Mouse (Mus musculus): ENCODE data around the gene Il23r.
"Not testable (repeated sequence)": the region's sequence is repeated elsewhere in the genome, so short reads cannot be mapped to it uniquely, and the experiment has no call there.

Gene Il23r

DNA sequence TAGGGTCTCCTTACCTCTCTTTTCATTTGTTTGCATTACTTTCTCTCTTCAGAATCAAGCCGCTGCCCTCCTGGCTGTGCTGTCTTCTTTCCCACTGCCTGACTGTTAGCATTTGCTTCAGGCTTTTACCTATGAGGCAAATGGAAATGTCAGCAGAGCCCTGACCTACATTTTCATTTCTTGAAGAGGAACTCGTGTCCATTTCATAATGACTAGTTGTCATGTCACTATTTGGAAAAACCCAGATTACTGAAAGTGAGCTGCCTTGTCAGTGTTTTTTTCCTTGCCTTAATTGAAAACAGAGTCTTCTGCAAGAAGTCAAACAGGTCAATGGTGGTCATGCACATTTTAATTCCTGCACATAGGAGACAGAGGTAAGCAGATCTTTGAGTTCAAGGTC lies at the start of gene Il23r:
Gene Il23r (minus strand): TSS at position 101 of the 400 bp plus-strand sequence.
- no peak for DNase-seq (ENCODE audit: low spot score in 2 of 2)

DNA sequence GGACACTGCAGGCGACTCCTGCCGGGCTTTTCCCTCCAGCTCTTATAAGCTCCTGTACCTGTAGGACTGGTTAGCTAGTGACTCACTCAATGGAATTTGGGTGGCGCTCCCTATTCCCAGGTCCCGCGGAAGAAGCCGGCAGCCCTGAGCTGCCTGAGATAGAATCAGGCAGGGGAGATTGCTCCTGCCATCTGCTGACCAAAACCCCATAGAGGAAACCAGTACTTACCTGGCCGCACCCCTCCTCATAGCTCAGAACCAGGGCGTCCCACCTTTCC lies 44.1 kb upstream of the Il23r start, which contains the start of gene Tacstd2:
Gene Tacstd2 (minus strand): TSS at position 20 of the 278 bp plus-strand sequence.
- DNase-seq (ENCODE audit: low spot score in 2 of 2) = no peak

DNA sequence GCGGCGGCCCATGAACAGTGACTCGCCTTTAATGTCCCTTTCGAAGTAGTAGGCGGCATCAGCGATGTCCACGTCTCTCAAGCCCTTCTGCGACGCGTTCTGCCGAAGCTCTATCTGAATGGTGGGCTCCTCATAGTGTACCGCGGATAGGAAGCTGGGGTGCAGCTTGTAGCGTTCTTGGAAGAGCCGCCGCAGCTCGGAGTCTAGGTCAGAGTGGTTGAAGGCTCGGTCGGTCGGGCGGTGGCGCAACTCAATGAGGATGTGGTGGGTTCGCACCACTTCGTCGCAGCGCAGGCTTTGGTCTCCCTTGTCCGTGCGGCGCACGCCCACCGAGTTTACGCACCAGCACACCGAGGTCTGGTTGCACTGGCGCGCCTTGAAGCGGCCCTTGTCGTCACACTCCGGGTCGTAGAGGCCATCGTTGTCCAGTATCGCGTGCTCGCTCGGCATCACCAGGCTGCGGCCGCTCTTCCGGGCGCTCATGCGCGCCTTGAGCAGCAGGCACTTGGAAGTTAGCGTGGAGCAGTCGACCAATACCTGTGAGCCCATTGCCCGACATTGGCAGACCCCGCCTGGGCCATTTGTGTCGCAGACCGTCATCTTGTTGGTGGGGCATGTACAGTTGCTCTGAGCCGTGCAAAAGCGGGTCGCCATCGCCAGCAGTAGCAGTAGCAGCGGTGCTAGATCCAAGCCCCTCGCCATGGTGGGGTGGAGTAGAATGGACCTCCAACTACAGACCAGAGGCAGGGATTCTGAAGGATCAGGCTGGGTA lies 43.5 kb upstream of the Il23r start:
- no peak for DNase-seq (ENCODE audit: low spot score in 2 of 2)

DNA sequence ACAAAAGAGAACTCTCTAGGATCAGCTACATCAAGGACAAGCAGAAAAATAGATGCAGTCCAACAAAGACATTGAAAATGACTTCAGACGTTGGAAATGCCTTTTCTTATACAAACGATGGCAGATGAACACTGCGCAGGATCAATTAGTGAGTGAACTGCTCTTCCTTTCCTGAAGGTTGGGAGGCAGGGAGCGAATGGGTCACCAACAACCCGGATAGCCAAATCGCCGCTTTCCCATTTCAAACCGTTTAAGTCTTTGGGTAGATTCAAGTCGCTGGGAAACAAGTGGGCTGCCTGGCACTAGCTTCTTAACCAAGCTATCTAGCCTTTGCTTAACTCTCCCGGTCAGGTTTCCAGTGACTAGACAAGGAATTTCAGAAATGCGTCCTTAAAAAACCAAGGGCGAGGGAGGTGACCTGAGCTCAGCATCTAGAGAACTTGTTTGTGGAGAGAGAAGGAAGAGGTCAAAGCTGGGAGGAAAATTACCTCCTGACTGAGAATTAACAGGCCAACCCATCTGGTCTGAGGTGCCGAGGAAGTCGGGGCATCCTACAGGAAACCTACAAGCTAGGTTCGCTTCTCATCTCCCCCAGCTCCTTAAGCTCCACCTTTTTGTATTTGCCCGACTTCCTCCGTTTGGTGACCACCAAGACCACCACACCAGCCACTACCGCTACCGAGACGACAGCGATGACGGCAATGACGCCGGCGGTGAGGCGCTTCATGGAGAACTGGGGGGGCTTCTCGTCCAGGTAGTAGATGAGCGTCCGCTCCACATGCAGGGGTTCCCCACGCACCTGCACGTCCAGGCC lies 42.7 kb upstream of the Il23r start:
- no peak for DNase-seq (ENCODE audit: low spot score in 2 of 2)

DNA sequence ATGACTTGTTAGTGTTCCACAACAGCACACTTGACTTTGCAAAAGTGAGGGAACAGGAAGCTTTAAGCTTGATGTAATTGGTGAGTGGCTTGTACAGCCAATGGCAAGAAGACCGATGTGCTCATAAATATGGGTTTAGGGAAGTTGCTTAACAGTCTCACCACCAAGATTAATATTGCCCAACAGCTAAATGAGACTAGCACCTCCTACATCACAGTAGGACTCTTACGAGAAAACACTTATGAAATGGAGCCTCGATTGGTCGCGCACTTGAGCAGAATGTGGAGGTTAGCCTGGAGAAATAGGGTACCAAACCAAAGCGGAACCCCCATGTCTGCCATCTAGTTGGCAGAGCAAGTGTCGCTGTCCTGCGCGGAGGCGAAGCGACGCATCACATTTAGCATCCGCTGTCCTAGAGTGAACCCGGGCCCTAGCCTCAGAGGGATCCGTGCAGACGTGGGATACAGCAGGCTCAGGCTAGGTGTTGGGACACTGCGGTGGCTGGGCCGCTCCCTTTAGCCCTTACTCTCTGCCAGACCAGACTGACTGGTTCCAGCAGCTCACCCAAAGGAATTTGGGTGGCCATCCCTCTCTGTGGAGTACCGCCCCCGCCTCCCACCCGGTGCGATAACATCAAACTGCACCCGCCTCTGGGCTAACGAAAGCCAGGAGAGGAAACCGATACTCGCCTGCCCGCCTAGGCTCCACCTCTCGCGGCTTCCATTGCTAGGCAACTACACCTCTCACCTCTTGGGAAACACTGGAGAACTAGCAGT lies 41.2 kb upstream of the Il23r start:
- no peak for DNase-seq (ENCODE audit: low spot score in 2 of 2)

DNA sequence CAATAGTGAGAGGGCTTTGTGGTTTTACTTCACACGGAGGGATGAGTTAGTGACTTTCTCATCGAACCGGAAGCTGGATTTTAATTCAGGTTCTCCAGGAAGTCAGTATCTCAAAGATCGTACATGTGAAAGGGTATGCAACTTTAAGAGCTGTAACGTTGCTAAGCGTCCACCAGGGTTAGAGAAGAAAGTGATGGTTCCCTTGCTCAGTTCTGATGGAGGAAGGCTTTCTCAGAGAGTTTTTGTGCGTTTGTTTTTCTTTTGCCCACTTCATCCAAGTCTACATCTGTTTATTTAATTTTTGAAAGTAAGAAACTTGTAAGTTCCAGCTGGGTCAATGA lies 40.1 kb upstream of the Il23r start:
- no peak for DNase-seq (ENCODE audit: low spot score in 2 of 2)

DNA sequence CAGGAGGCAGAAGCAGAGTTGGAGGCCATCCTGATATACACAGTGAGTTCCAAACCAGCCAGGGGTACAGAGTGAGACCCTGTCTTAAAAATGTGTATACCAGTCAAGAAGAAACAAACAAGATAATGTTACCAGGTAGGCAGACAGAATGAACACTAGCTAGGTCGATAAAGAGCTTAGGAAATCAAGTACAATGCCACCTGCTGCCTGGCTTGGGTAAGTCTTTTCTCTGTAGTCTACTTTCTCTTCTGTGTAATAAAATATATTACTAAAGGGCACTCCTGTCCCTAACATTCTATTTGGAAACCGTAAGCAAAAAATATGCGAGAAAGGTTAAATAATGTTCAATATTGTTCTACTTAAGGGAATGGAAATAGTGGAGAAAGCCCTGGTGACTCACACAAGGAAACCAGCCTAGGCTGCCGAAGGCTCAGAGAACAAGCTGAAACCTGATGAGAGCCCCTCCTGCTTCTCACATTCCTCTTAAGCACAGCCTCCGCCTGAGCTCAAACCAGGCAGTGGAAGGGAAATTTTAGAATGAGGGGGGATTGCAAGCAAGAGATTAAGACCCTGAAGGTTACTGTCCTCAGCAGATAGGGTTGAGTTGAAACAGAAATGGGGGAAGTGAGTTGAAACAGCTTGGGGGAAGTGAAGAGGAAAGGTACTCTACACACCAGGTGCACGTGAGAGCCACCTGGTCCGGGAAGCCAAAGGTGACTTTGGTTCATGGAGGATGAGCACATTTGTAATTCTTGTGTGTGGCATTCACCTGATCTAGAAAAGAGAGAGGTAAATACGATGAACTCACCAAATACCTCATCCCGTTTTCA lies 39.6 kb upstream of the Il23r start:
- no peak for DNase-seq (ENCODE audit: low spot score in 2 of 2)

DNA sequence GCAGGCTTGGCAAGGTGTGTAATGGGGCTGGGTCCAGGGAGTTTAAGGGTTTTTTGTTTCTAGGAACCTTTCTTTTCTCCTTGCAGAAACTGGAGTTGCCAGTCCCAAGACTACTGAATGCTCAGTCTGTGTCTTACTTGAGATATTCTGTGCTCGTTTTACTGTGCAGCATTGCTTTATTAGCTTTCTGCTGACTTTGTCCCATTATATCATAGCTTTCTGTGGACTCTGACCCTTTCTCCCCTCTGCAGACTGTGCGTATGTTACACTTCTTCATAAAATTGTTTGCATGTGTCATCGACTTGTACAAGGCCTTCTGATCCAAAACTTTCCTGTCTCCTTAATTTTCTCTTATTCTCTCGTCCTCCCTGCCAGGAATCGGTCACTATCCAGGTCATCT lies 34.7 kb upstream of the Il23r start:
- DNase-seq (ENCODE audit: low spot score in 2 of 2) = no peak

DNA sequence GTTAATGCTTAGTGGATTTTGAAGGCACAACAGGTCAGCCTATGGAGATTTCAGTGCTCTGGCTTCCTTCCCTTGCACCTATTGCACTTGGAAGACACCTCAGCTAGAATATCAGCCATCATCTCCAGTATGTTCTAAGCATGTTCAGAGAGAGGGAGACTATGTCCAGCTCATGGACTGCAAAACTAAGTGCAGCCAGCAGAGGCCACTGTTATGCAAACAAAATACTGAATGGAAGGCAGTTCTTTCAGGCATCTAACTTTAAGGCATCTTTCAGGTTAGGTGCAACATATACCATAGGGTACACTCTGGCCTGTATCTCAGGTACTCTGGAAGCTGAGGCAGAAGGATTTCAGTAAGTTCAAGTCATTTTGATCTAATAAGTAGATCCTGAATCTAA lies 19.1 kb upstream of the Il23r start:
- DNase-seq (ENCODE audit: low spot score in 2 of 2) = peak in 1 of 2 experiments; percentile 60

DNA sequence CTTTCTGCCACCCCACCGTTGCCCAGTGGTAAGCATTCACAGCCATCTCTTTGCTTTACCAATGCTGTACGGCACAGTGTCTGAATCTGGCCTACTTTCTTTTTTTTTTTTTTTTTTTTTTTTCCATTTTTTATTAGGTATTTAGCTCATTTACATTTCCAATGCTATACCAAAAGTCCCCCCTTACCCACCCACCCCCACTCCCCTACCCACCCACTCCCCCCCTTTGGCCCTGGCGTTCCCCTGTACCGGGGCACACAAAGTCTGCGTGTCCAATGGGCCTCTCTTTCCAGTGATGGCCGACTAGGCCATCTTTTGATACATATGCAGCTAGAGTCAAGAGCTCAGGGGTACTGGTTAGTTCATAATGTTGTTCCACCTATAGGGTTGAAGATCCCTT lies 10.3 kb upstream of the Il23r start:
- not testable (repeated sequence) for DNase-seq (ENCODE audit: low spot score in 2 of 2)

DNA sequence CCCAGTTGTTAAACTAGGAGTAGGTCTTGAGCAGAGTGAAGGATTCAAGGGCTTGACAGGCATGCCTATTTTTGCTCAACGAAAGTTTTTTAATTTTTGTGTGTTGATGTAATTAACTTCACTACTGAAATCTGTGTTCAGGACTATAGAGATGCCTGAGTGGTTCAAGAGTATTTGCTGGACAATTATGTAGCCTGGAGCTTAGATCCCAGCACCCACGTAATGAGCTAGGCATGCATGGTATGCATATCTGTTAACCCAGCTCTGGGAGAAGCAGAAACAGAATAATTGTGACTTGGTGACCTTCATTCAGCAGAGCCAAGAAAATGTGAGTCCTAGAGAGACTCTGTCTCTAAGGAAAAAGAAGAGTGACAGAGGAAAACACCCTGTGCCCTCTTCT lies 10.6 kb downstream of the Il23r start:
- DNase-seq (ENCODE audit: low spot score in 2 of 2) = no peak

DNA sequence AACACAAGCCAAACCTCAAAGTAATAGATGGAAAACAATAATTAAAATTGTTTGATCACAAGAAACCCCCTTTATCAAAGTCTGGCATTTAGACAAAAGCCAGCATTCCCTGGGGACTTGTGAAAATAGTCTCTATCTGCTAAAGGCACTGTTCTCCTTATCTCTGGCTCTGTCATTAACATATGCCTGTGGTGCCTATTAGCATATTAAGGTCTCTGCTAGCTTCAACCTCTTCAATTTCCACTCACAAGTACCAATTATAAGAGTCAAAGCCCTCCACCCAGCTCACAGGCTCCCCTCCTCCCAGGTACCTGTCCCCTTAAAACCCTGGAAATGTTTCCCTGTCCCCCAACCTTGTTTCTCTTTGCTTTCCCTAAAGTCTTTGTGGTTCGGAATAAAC lies 20.4 kb downstream of the Il23r start:
- no peak for DNase-seq (ENCODE audit: low spot score in 2 of 2)

DNA sequence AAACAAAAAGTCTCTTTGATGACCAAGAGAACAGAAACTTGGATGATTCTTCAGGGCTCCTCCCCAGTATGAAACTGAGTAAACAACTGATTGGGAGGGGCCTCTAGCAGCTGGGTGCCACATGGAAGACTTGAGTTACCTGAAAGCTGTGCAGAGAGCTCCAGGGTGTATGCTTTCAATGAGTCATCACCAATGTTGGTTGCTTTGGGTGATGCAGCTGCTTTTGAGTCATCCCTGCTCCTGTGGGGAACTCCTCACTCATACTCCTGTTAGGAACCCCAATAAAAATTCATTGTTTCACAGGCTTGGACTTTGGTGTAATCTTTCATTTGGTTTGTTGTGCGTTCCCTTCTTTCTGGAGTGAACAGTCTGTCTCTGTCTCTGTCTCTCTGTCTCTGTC lies 32.2 kb downstream of the Il23r start:
- DNase-seq (ENCODE audit: low spot score in 2 of 2) = no peak

DNA sequence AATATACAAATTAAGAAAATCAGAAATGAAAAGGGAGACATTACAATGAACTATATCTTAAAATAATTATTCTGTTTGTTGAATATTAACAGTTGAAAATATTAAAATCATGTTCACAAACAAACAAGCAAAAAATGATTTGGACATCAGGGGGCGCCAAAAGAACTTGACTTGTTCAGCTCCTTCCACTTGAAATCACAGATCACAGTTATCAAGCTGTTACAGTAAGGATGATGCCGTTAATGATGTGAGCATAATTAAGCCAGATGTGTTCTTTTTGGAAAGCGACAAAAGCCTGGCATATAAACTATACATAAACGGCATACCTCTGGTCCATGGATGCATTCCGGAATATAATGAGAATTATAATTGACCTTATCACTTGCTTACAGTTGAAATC lies 40.3 kb downstream of the Il23r start:
- peak; percentile 13 to 53 for DNase-seq (ENCODE audit: low spot score in 2 of 2)

DNA sequence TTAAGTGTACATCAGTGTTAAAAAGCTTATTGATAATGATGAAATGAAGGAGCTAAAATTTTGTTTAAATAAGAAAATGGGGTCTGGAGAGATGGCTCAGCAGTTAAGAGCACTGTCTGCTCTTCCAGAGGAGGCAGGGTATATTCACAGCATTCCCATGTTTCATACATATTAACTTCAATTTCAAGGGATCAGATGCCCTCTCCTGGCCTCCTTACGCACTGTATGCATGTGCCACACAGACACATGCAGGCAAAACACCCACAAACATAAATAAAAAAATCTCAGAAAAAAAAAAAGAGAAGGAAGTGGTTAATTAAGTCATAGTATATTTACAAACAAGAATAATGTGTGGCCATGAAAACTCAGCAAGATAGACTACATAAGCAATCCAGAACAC lies 45.8 kb downstream of the Il23r start:
- no peak for DNase-seq (ENCODE audit: low spot score in 2 of 2)

DNA sequence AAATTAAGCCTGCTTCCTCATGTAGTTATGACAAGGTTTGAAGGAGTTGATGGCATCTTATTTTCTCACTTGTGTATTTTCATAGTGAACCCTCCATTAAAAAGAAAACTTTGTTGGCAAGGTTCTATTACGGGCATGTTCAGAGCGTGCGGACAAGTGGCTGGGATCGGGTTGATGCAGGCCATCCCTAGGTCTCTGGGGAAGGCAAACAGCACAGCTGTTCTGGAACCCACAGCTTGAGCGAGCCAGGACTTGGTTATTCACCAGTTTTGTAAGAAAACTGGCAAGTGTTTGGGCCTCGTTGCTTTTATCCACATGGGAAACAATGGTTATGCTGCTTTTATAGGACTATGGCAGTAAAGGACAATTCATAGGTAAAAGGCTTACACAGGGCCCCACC lies 48.5 kb downstream of the Il23r start:
- no peak for DNase-seq (ENCODE audit: low spot score in 2 of 2)

DNA sequence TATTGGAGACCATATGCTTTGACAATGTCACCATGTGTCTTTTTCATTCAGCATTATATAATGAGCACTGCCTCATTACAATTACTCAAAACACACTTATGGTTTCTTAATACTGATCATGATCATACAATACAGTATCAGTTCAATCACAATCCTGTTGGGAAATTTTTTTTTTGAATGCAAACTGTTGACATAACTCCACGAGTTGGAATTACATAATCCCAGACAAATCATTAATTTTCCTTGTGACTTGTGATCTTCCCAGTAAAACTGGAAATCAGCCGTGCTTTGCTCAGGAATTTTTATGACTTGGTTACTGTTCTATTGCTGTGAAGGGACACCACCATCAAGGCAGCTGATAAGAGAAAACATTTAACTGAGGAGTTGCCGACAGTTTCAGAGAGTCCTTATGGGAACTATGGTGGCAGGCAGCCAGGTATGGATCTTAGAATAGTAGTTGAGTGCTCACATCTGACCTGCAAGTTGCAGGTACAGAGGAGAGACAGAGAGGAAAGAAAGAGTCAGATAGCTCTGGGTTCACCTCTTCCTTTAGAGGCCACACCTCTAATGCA lies 53.8 kb downstream of the Il23r start:
- no peak for DNase-seq (ENCODE audit: low spot score in 2 of 2)

DNA sequence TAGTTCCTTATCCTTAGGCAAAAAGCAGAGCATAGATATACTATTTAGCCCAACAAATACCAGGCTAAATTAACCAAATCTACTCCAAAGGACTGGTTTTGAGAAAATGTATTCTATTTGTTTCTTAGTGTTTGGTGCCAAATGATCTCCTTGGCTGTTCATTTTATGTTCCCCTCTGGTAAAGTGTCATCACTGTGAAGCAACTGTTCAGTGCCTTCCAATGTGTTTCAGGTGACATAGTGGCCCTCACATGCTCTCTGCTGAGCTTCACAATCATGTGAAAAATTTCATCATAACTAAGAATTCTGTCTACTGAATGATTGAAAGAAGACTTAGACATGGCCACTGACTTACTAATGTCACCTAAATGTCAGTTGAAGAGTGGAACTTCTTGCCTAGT lies 54.6 kb downstream of the Il23r start:
- DNase-seq (ENCODE audit: low spot score in 2 of 2) = no peak

DNA sequence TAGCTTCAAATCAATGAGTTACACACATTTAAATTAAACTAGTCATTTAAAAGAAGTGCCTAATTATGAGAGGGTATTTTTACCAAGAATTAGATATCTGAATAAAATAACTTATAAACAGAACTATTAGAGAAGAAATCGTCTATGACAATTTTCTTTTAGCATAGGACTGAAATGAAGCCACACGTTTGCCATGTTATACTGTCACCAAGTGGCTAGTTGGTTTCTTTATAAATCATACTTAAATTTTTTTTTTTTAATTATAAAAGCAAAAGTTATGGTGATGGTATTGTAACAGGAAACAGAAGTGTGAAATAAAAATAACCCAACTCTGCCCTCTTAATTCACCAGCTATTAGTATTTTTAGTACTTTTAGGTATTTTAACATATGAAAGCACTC lies 55.4 kb downstream of the Il23r start:
- no peak for DNase-seq (ENCODE audit: low spot score in 2 of 2)

DNA sequence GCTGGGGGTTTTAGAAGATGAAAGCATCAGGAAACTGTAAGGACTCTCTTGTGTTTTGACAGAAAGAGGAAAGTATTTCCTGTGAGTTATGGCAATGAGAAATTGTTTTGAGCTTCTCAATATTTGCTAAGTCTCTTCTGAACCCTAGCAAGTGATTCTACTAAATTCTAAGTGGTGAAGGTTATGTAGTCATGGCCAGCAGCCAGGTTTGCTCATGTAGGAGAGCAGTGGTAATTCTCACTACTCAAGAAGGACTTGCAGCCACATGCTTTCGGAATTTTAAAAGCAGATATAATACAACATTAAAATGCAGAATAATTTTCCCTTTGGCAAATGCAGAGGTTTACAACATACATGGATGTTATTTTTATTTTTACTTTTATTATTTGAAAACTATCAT lies 55.9 kb downstream of the Il23r start:
- no peak for DNase-seq (ENCODE audit: low spot score in 2 of 2)

DNA sequence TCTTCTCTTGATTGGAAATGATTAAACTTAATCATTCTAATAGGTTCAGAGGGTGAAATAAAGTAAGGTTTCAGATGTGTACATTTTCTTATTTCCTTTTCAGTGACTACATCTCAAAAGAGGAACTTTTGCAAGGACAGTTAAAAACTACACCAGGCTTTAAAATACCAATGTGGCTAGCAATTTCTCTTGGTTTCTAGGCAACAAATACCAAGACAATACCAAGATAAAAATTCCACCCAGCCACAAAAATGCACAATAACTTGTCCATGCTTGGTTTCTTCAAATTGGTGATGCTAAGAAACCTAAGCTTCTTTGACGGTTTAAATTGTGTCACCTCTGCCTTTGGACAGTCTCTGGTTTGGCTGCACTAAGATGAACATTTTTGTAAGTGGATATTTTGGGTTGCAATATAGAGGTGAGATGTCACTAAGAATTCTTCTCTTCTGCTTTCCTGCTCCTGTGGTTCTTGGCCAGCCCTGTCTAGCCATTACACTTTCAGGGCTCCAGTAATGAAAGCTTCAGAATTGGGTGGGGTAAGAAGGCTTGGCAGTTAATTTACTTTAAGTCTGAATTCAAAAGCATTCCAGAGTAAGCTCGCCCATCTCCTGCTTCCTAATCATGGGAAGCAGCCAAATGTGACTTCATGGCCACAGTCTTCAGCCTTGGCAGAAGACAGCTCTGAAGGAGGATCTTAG lies 56.8 kb downstream of the Il23r start:
- no peak for DNase-seq (ENCODE audit: low spot score in 2 of 2)
